Mouse (Mus musculus): ENCODE measurements around the gene Lmo2. TPM values are rescaled to one million over a fixed set of nuclear protein-coding genes. Genes with fewer than 3 reads are reported as not detected.

Lmo2 gene
- polyA plus RNA-seq, 1 experiment, result 47.8 TPM

DNA sequence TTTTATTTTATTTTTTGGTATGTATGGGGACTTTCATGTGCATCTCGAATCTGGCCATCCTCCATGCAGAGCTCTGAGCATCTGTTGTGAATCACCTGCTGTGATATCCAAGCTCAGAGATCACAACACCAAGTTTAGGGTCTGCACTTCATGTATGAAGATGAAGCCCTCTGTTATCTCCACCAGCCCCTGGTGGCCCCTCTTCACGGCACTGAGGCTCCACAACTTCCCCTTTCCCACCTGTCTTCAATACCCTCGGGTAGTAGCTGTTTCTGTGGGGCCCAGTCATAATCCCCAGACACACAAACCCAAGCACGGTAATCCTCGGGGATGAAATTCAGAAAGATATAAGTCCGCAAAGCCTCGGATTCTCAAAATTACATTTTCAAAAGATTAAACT, 65.3 kb downstream of the Lmo2 start:
- Histone ChIP-seq H3K4me3 (replicated peaks; ENCODE audit: extremely low read depth, low read depth, low read length) (no peak overlapping the region), H3K4me1 (ENCODE audit: control insufficient read depth, insufficient read depth, low read length) (no peaks in the 10 kb centered on the region)
- DNase-seq, result no peak
- 78% methylated on average over 7 of the region's 7 CpGs for WGBS
- TF ChIP-seq POLR2A (IDR thresholded peaks at IDR 0.05; ENCODE audit: borderline replicate concordance, extremely low read depth, low read depth, low read length) (no peak), CTCF (IDR thresholded peaks at IDR 0.05; ENCODE audit: insufficient read depth, low read length) (no peak)

DNA sequence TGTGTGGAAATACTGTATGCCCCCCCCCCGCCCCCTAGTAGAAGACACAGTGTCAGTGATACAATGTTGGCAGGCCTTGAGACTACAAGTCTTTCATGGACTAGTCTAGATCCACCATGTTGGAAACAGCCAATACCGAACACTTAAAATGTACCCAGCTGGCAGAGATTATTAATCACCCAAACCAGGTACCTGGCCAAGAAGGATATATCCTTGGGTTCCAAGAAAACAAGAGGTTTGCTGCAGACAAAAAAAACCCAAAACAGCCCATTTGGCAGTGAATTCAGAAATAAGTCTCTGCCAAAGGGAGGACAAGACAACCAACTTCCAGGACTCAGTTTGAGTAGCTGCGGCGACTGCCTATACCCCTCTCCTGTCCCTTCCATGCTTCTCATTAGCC, 66.9 kb downstream of the Lmo2 start:
- peaks cover 4% of the 10 kb centered on the region; the same call in 1 of the 2 replicates for H3K4me1 ChIP-seq (ENCODE audit: control insufficient read depth, insufficient read depth, low read length)
- 93% methylated on average over 4 of the region's 4 CpGs for WGBS
- no peak overlapping the region for H3K4me3 ChIP-seq (replicated peaks; ENCODE audit: extremely low read depth, low read depth, low read length)
- TF ChIP-seq POLR2A (IDR thresholded peaks at IDR 0.05; ENCODE audit: borderline replicate concordance, extremely low read depth, low read depth, low read length), result no peak
- no peak for TF ChIP-seq CTCF (IDR thresholded peaks at IDR 0.05; ENCODE audit: insufficient read depth, low read length)
- no peak for DNase-seq

DNA sequence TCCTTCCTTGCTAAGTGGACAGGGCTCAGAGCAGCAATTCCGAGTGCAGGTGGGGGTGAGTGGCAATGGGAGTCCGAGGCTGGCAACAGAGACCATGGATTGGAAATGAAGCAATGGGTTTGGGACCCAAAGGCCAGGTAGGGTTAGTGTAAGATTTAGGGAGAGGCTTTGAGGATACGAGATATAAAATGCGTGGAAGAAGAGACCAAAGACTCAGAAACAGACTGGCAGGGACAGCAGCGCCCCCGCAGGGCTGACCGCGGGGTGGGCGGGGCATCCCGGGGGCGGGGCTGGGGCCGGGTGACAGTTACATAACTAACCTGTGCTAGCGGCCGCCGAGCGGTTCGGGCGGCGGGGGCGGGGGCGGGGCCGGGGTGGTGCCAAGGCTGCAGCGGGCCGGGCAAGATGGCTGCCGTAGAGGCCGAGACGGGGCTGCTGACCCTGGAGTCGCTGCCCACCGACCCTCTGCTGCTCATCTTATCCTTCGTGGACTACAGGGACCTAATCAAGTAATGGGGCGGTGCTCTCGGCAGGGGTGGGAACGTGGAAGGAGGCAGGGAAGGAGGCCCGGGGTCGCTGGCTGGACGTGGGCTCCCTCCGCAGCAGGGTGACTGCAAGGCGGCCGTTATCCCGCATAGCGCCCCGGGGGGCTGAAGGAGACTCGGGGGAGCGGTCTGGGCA, 69.8 kb downstream of the Lmo2 start, which contains the start of gene Fbxo3:
TSS of gene Fbxo3 (plus strand) at position 264 of the 681 bp plus-strand sequence.
- H3K4me3 ChIP-seq (replicated peaks; ENCODE audit: extremely low read depth, low read depth, low read length), result peak within 1 kb of the TSS; percentile 71
- peak; percentile 80 for DNase-seq
- peaks cover 6% of the 10 kb centered on the region; the same call in 1 of the 2 replicates for H3K4me1 ChIP-seq (ENCODE audit: control insufficient read depth, insufficient read depth, low read length)
- peak; percentile 88; the same call in 1 of the 2 replicates for TF ChIP-seq POLR2A (IDR thresholded peaks at IDR 0.05; ENCODE audit: borderline replicate concordance, extremely low read depth, low read depth, low read length)
- no peak for TF ChIP-seq CTCF (IDR thresholded peaks at IDR 0.05; ENCODE audit: insufficient read depth, low read length)
- 2% methylated on average over 42 of the region's 44 CpGs for WGBS

DNA sequence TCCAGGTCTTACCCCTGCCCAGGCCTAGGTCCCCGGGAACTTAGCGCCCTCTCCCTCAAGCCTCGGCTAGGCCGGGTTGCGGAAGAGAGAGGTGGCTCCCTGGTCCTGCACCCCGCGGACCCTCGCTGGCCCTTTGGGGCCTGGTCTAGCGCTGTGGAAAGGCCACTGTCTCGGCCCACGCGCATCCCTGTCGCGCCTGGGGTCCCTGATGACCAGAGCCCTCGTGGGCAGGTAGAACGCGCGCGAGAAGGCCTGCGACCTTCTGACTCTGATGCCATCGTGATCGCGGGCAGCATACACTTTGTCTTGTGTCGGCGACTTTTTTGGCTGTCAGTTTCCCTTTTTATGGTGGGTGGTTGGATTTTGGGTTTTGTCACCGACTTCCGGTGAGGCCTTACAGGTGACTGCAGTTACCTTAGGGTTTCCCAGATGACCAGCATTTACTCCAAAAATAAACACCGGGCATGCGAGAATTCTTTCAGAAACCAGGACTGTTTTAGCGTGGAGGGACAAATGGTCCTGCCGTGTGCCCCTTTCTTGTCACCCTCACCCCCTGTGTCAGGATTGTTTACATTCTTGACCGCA, 70.4 kb downstream of the Lmo2 start, which contains the start of gene 4931422A03Rik:
TSS of gene 4931422A03Rik (minus strand) at position 223 of the 585 bp plus-strand sequence.
- TF ChIP-seq CTCF (IDR thresholded peaks at IDR 0.05; ENCODE audit: insufficient read depth, low read length), result no peak
- no peak for TF ChIP-seq POLR2A (IDR thresholded peaks at IDR 0.05; ENCODE audit: borderline replicate concordance, extremely low read depth, low read depth, low read length)
- Histone ChIP-seq H3K4me1 (ENCODE audit: control insufficient read depth, insufficient read depth, low read length) (peaks cover 6% of the 10 kb centered on the region; the same call in 1 of the 2 replicates), H3K4me3 (replicated peaks; ENCODE audit: extremely low read depth, low read depth, low read length) (peak within 1 kb of the TSS; percentile 71)
- WGBS, result under 1% methylated on average over 32 of the region's 32 CpGs
- no peak for DNase-seq

DNA sequence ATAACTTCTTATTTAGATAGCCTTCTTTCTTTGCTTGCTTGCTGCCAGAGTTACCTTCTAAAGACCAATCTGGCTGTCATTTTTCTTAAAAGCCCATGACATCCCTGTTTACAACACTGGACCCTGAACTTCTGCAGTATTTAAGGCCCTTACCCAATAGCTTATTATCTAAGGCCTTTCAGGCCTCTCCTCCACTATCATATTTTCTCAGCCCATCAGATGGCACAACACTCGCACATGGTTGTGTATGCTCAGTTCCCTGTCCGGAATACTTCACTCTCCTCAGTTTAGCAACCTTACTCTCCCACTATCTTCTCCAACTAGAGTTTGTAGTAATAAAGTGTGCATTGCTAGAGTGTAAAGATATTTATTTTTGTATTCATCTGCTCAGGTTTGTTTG, 71.3 kb downstream of the Lmo2 start:
- WGBS, result 40% methylated on average over 2 of the region's 2 CpGs
- Histone ChIP-seq H3K4me1 (ENCODE audit: control insufficient read depth, insufficient read depth, low read length) (peaks cover 6% of the 10 kb centered on the region; the same call in 1 of the 2 replicates), H3K4me3 (replicated peaks; ENCODE audit: extremely low read depth, low read depth, low read length) (peak overlapping the region; percentile 43)
- DNase-seq, result no peak
- no peak for TF ChIP-seq POLR2A (IDR thresholded peaks at IDR 0.05; ENCODE audit: borderline replicate concordance, extremely low read depth, low read depth, low read length)
- no peak for TF ChIP-seq CTCF (IDR thresholded peaks at IDR 0.05; ENCODE audit: insufficient read depth, low read length)

DNA sequence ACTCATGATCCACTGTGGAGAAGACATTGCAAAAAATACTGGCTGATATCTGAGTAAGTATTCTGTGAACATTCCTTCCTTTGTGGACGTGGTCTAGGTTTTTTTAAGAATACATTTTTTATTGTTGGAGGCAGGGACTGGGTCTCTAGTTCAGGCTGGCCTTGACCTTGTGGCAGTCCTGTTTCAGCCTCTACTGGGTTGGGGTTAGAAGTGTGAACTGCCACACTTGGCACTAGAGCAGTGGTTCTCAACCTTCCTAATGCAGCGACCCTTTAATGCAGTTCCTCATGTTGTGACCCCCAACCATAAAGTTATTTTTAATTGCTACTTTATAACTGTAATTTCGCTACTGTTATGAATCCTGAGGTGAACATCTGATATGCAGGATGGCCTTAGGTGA, 72.6 kb downstream of the Lmo2 start:
- 71% methylated on average over 3 of the region's 3 CpGs for WGBS
- Histone ChIP-seq H3K4me1 (ENCODE audit: control insufficient read depth, insufficient read depth, low read length) (peaks cover 6% of the 10 kb centered on the region; the same call in 1 of the 2 replicates), H3K4me3 (replicated peaks; ENCODE audit: extremely low read depth, low read depth, low read length) (no peak overlapping the region)
- TF ChIP-seq CTCF (IDR thresholded peaks at IDR 0.05; ENCODE audit: insufficient read depth, low read length) (no peak), POLR2A (IDR thresholded peaks at IDR 0.05; ENCODE audit: borderline replicate concordance, extremely low read depth, low read depth, low read length) (no peak)
- DNase-seq, result no peak

Other genes starting within 250 kb of the Lmo2 start
- 24.3 and 30.7 TPM in 2 replicates for gene Nat10, start 196.7 kb upstream of the Lmo2 start, polyA plus RNA-seq (2012; rRNA removed)
- 81.6 and 92.2 TPM in 2 replicates for gene Caprin1, start 160.3 kb upstream of the Lmo2 start, polyA plus RNA-seq (2012; rRNA removed)
- gene Fbxo3, start 69.7 kb downstream of the Lmo2 start, polyA plus RNA-seq (2012; rRNA removed), result 11.4 and 19.3 TPM in 2 replicates
- not detected in 2 replicates for gene 4931422A03Rik, start 70.4 kb downstream of the Lmo2 start, polyA plus RNA-seq (2012; rRNA removed)
- gene Gm10912, start 107.8 kb downstream of the Lmo2 start, polyA plus RNA-seq (2012; rRNA removed), result 0.10 and 0.11 TPM in 2 replicates
- gene Gm10799, start 110.6 kb downstream of the Lmo2 start, polyA plus RNA-seq (2012; rRNA removed), result not detected in 2 replicates
- gene Cd59b, start 111.9 kb downstream of the Lmo2 start, polyA plus RNA-seq (2012; rRNA removed), result 1.9 and 5.8 TPM in 2 replicates
- 10.8 and 17.6 TPM in 2 replicates for gene Cd59a, start 137.8 kb downstream of the Lmo2 start, polyA plus RNA-seq (2012; rRNA removed)
- 0.26 TPM in 1 of 2 replicates, not detected in the other for gene A930018P22Rik, start 164.8 kb downstream of the Lmo2 start, polyA plus RNA-seq (2012; rRNA removed)

Data from lung, adult 2 months (tissue).